Comparison of ENCODE assay signal across 8 mouse cellular contexts in the genomic region with DNA sequence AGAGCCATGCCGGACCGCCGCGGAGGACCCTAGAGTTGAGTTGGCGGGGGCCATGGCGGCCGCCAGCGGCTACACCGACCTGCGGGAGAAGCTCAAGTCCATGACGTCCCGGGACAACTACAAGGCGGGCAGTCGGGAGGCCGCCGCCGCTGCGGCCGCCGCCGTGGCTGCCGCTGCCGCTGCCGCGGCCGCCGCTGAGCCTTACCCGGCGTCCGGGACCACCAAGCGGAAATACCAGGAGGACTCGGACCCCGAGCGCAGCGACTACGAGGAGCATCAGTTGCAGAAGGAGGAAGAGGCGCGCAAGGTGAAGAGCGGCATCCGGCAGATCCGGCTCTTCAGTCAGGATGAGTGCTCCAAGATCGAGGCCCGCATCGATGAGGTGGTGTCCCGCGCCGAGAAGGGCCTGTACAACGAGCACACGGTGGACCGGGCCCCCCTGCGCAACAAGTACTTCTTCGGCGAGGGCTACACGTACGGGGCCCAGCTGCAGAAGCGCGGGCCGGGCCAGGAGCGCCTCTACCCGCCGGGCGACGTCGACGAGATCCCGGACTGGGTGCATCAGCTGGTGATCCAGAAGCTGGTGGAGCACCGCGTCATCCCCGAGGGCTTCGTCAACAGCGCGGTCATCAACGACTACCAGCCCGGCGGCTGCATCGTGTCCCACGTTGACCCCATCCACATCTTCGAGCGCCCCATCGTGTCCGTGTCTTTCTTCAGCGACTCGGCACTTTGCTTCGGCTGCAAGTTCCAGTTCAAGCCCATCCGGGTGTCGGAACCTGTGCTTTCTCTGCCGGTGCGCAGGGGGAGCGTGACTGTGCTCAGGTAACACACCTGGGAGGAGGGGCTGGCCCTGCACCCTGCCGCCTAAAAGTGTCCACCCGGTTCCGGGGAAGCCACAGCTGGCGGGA. TPM values are rescaled to one million over a fixed set of nuclear protein-coding genes. Genes with fewer than 3 reads are reported as not detected.
DNase-seq lines count a peak whose midpoint lies in the region; ATAC-seq lines count a peak whose summit lies in the region.

No protein-coding gene starts in this region.

- H3K36me3 ChIP-seq in intestine, embryonic 15.5 days = 0 out of 2 replicates have a peak, but pooled peaks cover 2% of the 10 kb centered on the region
- H3K36me3 ChIP-seq in limb, embryonic 13.5 days = peaks cover 29% of the 10 kb centered on the region
- peaks cover 9% of the 10 kb centered on the region; the same call in 1 of the 2 replicates for H3K36me3 ChIP-seq in midbrain, embryonic 12.5 days

- H3K9ac ChIP-seq in intestine, embryonic 15.5 days = peak overlapping the region; percentile 95
- H3K9ac ChIP-seq in limb, embryonic 13.5 days = peak overlapping the region; percentile 94
- H3K9ac ChIP-seq in midbrain, embryonic 12.5 days (replicated peaks) = peak overlapping the region; percentile 94

- intact Hi-C loops in heart, postnatal 25 days (cut with DNase I) = loop anchor here (5.0 kb wide), 1 partner anchor 239 kb away; a partner anchor contains a TSS

- H3K4me1 ChIP-seq in intestine, embryonic 15.5 days (replicated peaks) = peaks cover 30% of the 10 kb centered on the region
- peaks cover 43% of the 10 kb centered on the region for H3K4me1 ChIP-seq in limb, embryonic 13.5 days
- H3K4me1 ChIP-seq in midbrain, embryonic 12.5 days = peaks cover 48% of the 10 kb centered on the region

- peak; percentile 35; the same call in 1 of the 2 replicates for ATAC-seq in intestine, embryonic 15.5 days
- ATAC-seq in limb, embryonic 13.5 days (ENCODE audit: low FRiP score, low read depth) = peak; percentile 6; the same call in 1 of the 2 replicates
- ATAC-seq in midbrain, embryonic 12.5 days (ENCODE audit: low FRiP score, low read depth) = 0 out of 2 replicates have a peak, but pooled peaks have one; percentile 1

- peak overlapping the region; percentile 90 for H3K4me3 ChIP-seq in intestine, embryonic 15.5 days (replicated peaks)
- peak overlapping the region; percentile 98 for H3K4me3 ChIP-seq in limb, embryonic 13.5 days
- peak overlapping the region; percentile 95 for H3K4me3 ChIP-seq in midbrain, embryonic 12.5 days

- H3K9me3 ChIP-seq in intestine, embryonic 15.5 days = no peaks in the 10 kb centered on the region
- no peaks in the 10 kb centered on the region for H3K9me3 ChIP-seq in limb, embryonic 13.5 days
- no peaks in the 10 kb centered on the region for H3K9me3 ChIP-seq in midbrain, embryonic 12.5 days

- under 1% methylated on average over 93 of the region's 93 CpGs for WGBS in intestine, embryonic 15.5 days
- under 1% methylated on average over 93 of the region's 93 CpGs for WGBS in limb, embryonic 13.5 days
- WGBS in midbrain, embryonic 12.5 days = under 1% methylated on average over 92 of the region's 93 CpGs

- DNase-seq in heart, adult 11 months = peak; percentile 95
- DNase-seq in heart, postnatal 25 days (ENCODE audit: low spot score) = no peak
- DNase-seq in cerebellum, adult 9-10 months = peak; percentile 42
- peak; percentile 25 to 32 for DNase-seq in frontal cortex, postnatal 14 days (ENCODE audit: low spot score in 2 of 2)
- peak; percentile 59 to 70 for DNase-seq in spleen, postnatal 10 days (ENCODE audit: low spot score in 2 of 2)

- H3K27me3 ChIP-seq in intestine, embryonic 15.5 days (replicated peaks) = no peaks in the 10 kb centered on the region
- H3K27me3 ChIP-seq in limb, embryonic 13.5 days = no peaks in the 10 kb centered on the region
- H3K27me3 ChIP-seq in midbrain, embryonic 12.5 days = no peaks in the 10 kb centered on the region

- H3K4me2 ChIP-seq in intestine, embryonic 15.5 days (replicated peaks) = peak overlapping the region; percentile 78
- H3K4me2 ChIP-seq in limb, embryonic 13.5 days (replicated peaks) = peak overlapping the region; percentile 97
- H3K4me2 ChIP-seq in midbrain, embryonic 12.5 days (replicated peaks) = peak overlapping the region; percentile 97

- H3K27ac ChIP-seq in intestine, embryonic 15.5 days = peak overlapping the region; percentile 100
- H3K27ac ChIP-seq in limb, embryonic 13.5 days = peak overlapping the region; percentile 100
- peak overlapping the region; percentile 100 for H3K27ac ChIP-seq in midbrain, embryonic 12.5 days (replicated peaks)

RNA-seq across cellular contexts. Expression of a gene that starts 2.4 kb away (rescaled TPM):
- 10 to 100 TPM; 72.8 to 82.5 TPM for total RNA-seq in heart, postnatal 25 days (2021)
- 39.5 and 44.9 TPM in 2 replicates for polyA plus RNA-seq in intestine, embryonic 15.5 days (2015; fragmentation: Nextera tagmentation; extraction: Ambion mirVana)
- polyA plus RNA-seq in limb, embryonic 13.5 days (2015; fragmentation: Nextera tagmentation; extraction: Ambion mirVana) = 34.4 and 36.7 TPM in 2 replicates
- polyA plus RNA-seq in midbrain, embryonic 12.5 days (2016; fragmentation: Nextera tagmentation; extraction: Ambion mirVana) = 33.8 and 40.1 TPM in 2 replicates
